Mouse (Mus musculus) left cerebral cortex, adult 2 months (tissue): Measurements from ENCODE around the gene Hist4h4. TPM values are rescaled to one million over a fixed set of nuclear protein-coding genes. Genes with fewer than 3 reads are reported as not detected.

Source experiments
- DNase-seq, 2 experiments: peaks; one replicate each; pipeline ENCODE4 v3.0.0; 2021 to 2022; ENCODE audit warnings: low spot score in 2 of 2, mixed read lengths in 1 of 2; ENCODE audit errors: extremely low spot score in 1 of 2
- H3K27ac ChIP-seq: fragments of 200-600 bp; 2 replicates; pipeline ENCODE4 v1.8.1; 2022
- H3K4me3 ChIP-seq: fragments of 200-600 bp; 2 replicates; pipeline ENCODE4 v1.8.1; 2022
- CTCF ChIP-seq: fragments of 200-600 bp; IDR thresholded peaks from 2 replicates; pipeline ENCODE4 v1.8.1; 2022; ENCODE audit warnings: antibody characterized with exemption, mild to moderate bottlenecking, moderate library complexity
- intact Hi-C: fragments of 180-260 bp; cut with DNase I; formaldehyde crosslinking; loops from one replicate; pipeline ENCODE4 v1.15.1; 2025
- microRNA-seq, 2 experiments: library from miRNA; unstranded; fragments of <30 nt; microRNA quantifications; one replicate each; pipeline ENCODE4 v1.2.0; 2021
- total RNA-seq, 2 experiments: library from RNA; stranded (reverse); gene quantifications; 2 replicates each; pipeline ENCODE4 v1.2.3; 2021

Hist4h4 gene
- total RNA-seq, 2 experiments from 2014 or later: 8.2 to 10.4 TPM

DNA sequence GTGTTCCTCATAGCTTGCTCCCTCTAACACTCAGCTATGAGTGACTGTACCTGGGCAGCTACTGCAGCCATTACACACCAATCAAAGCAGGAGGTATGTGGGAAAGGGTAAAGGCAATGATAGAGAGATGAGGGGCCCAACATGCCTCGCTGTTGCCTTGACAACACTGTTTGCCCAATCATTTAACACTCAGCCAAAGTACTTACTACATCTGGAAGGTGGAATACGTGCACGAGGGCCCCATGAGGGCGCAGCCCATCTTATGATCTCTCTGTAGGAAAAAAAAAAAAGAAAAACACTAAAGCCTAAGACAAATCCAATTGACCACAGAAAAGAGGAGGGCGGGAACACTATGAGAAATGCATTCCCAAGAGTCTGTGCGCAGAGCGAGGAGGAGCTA is 34.4 kb downstream of the Hist4h4 start:
- H3K4me3 ChIP-seq: no peak overlapping the region
- no peak overlapping the region for H3K27ac ChIP-seq
- peak in 1 of 2 experiments; percentile 1 for DNase-seq
- intact Hi-C loops: no loop called here
- TF ChIP-seq CTCF: no peak

- intact Hi-C loops: no loop called here
- peak in 1 of 2 experiments; percentile 3 for DNase-seq
- no peak overlapping the region for H3K27ac ChIP-seq
- no peak for TF ChIP-seq CTCF
- H3K4me3 ChIP-seq: no peak overlapping the region
Observed at GRCm38 (mm10) chr6:136769143-136769542, 35.1 kb downstream of the Hist4h4 start.

DNA sequence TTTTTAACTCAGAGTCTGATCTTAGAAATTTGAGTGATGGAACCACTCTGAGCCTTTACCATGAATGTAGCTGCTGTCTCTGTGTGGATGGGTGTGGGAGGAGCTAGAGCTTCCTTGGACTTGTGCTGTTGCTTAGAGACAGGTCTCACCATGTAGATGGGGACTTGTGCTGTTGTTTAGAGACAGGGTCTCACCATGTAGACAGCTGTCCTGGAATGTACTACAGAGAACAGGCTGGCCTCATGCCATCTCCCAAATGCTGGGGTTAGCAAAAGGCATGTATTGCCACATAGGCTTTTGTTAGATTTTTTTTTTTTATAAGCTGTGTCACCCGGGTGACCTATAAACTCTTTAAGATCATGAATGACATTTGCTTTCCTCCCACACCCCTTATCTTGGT is 40.3 kb downstream of the Hist4h4 start:
- H3K27ac ChIP-seq: no peak overlapping the region
- DNase-seq: no peak
- TF ChIP-seq CTCF: no peak
- no peak overlapping the region for H3K4me3 ChIP-seq
- intact Hi-C loops: no loop called here

Small RNAs within 50 kb of the gene (microRNA-seq; reads per million reads assigned to microRNA genes)
- gene Gm44364: 0 reads per million in 2 experiments

Other genes with a start within 250 kb of the Hist4h4 start
- gene Plbd1, start 142.5 kb downstream of the Hist4h4 start, total RNA-seq: under 1 TPM in 1 of 2 experiments, not detected in 1; 0.45 TPM
- under 1 TPM; 0.38 to 0.40 TPM for gene Gucy2c, start 22.6 kb downstream of the Hist4h4 start, total RNA-seq
- gene H2afj, start 3.8 kb upstream of the Hist4h4 start, total RNA-seq: 10 to 100 TPM; 54.7 to 59.1 TPM
- 1 to 10 TPM; 2.4 to 3.9 TPM for gene BC049715, start 23.2 kb upstream of the Hist4h4 start, total RNA-seq
- 100 to 1,000 TPM; 114 to 116 TPM for gene Wbp11, start 23.8 kb upstream of the Hist4h4 start, total RNA-seq
- 1 to 10 TPM; 4.2 to 4.4 TPM for gene Smco3, start 31.0 kb upstream of the Hist4h4 start, total RNA-seq
- not detected for gene Art4, start 53.3 kb upstream of the Hist4h4 start, total RNA-seq
- 10 to 100 TPM; 32.9 to 47.1 TPM for gene Mgp, start 71.4 kb upstream of the Hist4h4 start, total RNA-seq
- gene Erp27, start 117.8 kb upstream of the Hist4h4 start, total RNA-seq: under 1 TPM in 1 of 2 experiments, not detected in 1; 0.35 TPM
- gene Pde6h, start 119.4 kb upstream of the Hist4h4 start, total RNA-seq: 1 to 10 TPM; 1.6 to 3.0 TPM
- gene Arhgdib, start 137.5 kb upstream of the Hist4h4 start, total RNA-seq: 10 to 100 TPM; 10.2 to 13.0 TPM